Mouse (Mus musculus): ENCODE results near the gene Zfp335.
"Not testable (repeated sequence)": the region's sequence is repeated elsewhere in the genome, so short reads cannot be mapped to it uniquely, and the experiment has no call there.

Gene Zfp335

GRCm38 (mm10) chr2:164871602-164872303 lies 39.8 kb downstream of the Zfp335 start:
- no peak for DNase-seq (ENCODE audit: low spot score in 2 of 2)

- no peak for DNase-seq (ENCODE audit: low spot score in 2 of 2)
Observed at GRCm38 (mm10) chr2:164868491-164868890, 43.1 kb downstream of the Zfp335 start.

DNA sequence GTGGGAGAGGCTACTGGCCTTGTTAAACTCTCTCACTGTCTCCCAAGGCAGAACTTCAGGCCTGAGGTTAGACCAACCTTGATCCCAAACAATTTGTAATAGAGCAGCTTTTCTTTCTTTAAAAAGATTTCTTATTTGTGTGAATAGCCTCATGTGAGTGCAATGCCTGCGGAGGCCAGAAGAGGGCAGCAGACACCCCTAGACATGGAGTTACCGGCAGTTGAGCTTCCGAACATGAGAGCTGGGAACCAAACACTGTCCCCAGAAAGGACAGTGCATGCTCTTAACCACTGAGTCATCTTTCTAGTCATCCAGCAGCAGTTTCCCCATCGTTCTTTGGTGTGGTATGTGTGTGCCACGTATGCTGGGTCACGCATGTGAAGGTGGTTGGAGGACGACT lies 44.0 kb downstream of the Zfp335 start:
- DNase-seq (ENCODE audit: low spot score in 2 of 2): no peak

DNA sequence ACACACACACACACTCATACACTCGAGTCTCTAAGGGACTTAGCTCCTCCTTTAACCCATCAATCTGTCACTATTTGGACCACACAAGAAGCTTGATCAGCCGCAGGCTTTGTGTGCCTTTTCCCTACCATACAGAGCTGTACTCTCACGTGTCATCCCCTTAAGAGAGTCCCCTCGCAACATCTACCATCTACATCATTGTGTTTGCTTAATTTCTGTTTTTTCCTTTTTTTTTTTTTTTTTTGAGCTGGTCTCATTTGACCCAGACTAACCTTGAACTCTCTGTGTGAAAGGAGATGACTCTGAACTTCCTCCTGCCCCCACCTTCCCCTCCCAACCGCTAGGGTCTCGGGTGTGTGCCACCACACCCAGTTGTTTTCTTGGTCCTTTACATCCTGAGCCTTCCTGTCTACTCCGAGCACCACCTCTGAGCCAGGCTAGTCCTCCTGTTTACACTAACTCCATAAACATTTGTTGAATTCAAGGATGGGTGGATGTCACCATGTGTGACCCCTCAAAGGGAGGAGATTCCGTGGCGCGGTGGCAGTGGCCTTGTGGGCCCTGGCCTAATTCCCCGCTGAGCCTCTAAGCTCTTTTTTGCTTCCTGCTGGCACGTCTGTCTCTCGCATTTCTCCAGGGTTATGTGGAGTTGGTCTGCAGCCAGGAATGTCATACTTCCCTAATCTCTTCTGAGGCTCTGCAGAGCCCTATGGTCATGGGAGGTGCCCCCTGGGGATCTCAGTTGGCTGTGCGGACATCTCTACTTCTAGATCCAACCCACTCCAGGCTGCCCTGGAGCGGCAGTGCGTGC lies 44.6 kb downstream of the Zfp335 start:
- peak; percentile 90 to 92 for DNase-seq (ENCODE audit: low spot score in 2 of 2)

GRCm38 (mm10) chr2:164864593-164864992 lies 47.0 kb downstream of the Zfp335 start:
- no peak for DNase-seq (ENCODE audit: low spot score in 2 of 2)

DNA sequence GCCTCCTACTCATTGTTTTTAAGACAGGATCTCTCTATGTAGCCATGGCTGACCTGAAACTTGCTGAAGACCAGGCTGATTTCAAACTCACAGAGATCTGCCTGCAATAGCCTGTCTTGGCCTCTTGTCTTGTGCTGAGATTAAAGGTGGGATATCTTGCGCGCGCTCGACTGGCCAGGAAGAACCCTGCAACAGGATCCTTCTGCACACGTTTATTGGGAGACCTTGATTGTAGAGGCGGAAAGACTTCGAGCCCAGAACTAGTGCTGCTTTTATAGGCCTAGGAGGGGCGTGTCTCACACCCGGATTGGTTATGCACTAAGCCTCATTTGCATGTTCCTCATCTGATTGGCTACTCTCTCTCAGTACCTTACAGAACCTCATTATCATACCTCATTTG lies 48.1 kb downstream of the Zfp335 start:
- not testable (repeated sequence) for DNase-seq (ENCODE audit: low spot score in 2 of 2)

DNA sequence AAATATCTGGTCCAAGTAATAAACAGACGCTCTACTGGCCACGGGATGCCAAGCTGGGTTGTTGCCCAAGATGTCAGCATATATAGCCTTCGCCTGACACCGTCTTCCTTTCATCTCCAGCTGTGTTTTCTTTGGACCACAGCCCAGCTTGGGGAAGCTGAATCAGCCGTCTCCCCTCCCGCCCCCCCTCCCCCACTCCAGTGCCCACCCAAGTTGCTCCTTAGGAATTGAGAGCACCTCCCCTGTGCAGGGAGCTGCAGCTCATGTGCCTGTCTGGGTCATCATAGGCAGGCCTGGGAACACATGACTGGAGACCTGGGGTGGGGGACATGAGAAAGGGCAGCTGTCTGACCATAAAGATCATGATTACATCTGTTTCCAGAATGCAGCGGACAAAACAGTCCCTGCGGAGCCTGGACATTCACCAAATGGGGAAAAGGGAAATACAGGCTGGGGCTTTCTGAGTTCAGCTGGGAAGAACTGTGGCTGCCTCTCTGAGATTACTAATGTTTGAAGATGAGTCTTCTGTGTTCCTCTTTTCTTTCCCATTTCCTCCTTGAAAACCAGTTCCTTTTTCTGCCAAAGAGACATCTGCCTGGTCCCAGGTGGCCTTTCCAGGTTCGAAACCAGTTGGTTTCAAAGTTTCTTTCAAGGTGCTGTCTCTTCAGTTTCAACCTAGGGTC lies 49.2 kb downstream of the Zfp335 start:
- DNase-seq (ENCODE audit: low spot score in 2 of 2): peak; percentile 65 to 76

GRCm38 (mm10) chr2:164861094-164861493 lies 50.5 kb downstream of the Zfp335 start:
- no peak for DNase-seq (ENCODE audit: low spot score in 2 of 2)

- no peak for DNase-seq (ENCODE audit: low spot score in 2 of 2)
Observed at GRCm38 (mm10) chr2:164859640-164860432, 51.7 kb downstream of the Zfp335 start.

- no peak for DNase-seq (ENCODE audit: low spot score in 2 of 2)
Observed at GRCm38 (mm10) chr2:164859155-164859554, 52.4 kb downstream of the Zfp335 start.

DNA sequence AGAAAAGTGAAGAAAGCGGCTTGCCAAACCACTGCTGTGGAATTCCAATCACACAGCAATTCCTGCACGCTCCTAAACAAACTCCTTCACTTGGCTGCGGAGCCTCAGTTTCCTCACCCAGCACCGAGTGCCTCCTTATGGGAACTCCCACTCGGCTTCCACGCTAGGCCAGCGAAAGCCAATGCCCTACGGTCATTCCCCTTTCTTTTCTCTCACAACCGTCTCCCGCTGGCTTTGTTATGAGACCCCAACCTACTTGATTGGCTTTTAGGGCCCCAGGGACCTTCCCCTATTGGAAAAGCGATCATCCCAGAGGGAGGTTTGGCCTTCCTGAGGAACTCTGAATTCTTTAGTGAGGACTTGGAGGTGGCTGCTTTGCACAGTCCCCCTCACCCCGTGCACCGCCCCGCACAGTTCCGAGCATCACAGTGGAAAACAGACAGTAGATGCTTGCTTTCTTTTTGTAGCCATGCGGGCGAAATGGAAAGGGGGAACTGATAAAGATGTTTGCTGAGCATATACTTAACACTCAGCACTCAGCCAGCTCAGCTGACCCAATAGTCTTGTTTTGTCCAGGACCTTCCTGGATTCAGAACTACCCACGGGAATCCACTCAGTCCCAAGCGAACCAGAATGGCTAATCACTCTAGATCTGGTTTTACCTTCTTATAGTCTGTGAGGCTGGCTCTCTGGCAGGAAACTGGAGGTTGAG lies 53.6 kb downstream of the Zfp335 start:
- no peak for DNase-seq (ENCODE audit: low spot score in 2 of 2)

DNA sequence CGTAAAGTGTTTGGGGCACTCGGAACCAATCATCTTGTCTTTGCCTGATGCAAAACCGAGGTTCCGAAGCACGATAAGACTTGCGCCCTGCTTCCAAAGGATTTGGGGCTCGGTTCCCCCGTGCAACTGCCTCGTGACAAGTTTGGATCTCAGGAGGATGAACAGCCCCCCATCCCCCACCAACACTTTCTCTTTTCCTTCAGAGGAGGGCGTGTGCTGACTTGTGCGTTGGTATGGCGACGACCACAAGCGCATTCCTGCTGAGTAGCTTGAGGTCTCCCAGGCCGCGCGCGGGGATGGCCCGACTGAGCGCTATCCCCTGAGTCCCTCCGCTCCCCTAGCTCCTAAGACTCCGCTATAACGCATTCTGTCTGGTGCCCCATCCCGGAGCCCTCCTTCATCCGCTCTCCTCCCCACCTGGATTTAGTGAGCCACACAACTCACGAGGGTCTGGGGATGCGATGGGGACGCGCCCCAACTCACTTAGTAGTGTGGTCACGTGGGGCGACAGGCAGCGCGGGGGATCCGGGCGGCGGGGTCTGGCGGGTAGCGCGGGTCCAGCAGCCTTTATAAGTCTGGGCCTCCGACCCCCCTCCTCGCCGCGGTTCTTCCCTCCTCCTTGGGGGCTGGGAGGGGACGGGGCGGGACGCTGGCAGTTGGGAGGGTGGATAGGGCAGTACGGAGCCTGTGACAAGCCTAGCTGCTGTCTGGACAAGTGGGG lies 54.3 kb downstream of the Zfp335 start, which contains the start of gene Pltp:
Pltp (minus strand) TSS at position 611 of the 721 bp plus-strand sequence.
- peak; percentile 72 to 81 for DNase-seq (ENCODE audit: low spot score in 2 of 2)

- peak in 1 of 2 experiments; percentile 40 for DNase-seq (ENCODE audit: low spot score in 2 of 2)
Observed at GRCm38 (mm10) chr2:164856309-164857100, 55.1 kb downstream of the Zfp335 start.

DNA sequence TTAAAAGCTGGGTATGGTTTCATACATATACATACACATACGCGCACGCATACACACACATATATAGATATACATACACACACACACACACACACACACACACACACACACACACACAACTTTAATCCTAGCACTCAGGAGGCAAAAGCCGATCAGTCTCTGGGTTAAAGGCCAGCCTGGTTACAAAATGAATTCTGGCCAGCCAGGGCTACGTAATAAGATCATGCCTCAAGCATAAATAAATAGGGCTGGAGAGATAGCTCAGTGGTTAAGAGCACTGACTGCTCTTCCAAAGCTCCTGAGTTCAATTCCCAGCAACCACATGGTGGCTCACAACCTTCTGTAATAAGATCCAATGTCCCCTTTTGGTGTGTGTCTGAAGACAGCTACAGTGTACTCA lies 56.0 kb downstream of the Zfp335 start:
- DNase-seq (ENCODE audit: low spot score in 2 of 2): not testable (repeated sequence)

- DNase-seq (ENCODE audit: low spot score in 2 of 2): no peak
Observed at GRCm38 (mm10) chr2:164850061-164850460, 61.5 kb downstream of the Zfp335 start.

DNA sequence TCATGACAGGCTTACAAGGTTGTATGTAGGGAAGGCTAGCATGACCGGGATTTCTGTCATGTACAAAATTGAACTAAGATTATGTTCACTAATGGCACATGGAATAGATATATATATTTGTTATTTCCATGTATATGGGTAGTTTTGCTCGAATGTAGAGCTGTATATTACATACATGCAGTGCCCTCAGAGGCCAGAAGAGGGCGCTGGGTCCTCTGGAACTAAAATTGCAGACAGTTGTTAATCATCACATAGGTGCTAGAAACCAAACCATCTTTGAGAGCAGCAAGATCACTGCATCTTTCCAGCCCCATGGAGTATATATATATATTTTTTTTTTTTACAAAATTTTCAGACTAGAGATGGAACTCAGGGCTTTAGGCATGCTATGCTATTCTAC lies 65.8 kb downstream of the Zfp335 start:
- no peak for DNase-seq (ENCODE audit: low spot score in 2 of 2)

Data from heart, adult 9 months (tissue).